Mouse (Mus musculus) heart, embryonic 12.5 days (tissue): ENCODE measurements at regions not wholly inside any gene's neighbourhood (a gene's known extent, or its start where the extent isn't known, plus 50 kb on each side); places are given as distances from the start of the nearest gene placed in this dataset.

Experiments
- ATAC-seq: fragments of 200-750 bp; cut with Nextera tagmentation; 2 replicates; pipeline ENCODE4 v1.8.0; 2017; ENCODE audit warnings: moderate TSS enrichment, moderate library complexity; ENCODE audit not compliant: insufficient number of reproducible peaks, low FRiP score
- H3K27ac ChIP-seq: fragments of 300-500 bp; sonication (generic); 2 replicates; pipeline ENCODE4 v1.5.1; 2016; ENCODE audit warnings: mild to moderate bottlenecking, moderate library complexity; ENCODE audit not compliant: poor library complexity, severe bottlenecking
- H3K27me3 ChIP-seq: fragments of 300-500 bp; sonication (generic); replicated peaks from 2 replicates; pipeline ENCODE4 v1.6.1; 2016; ENCODE audit warnings: mild to moderate bottlenecking, moderate library complexity
- H3K36me3 ChIP-seq: fragments of 300-500 bp; sonication (generic); 2 replicates; pipeline ENCODE4 v1.6.1; 2016; ENCODE audit warnings: mild to moderate bottlenecking, moderate library complexity
- H3K4me1 ChIP-seq: fragments of 300-500 bp; sonication (generic); replicated peaks from 2 replicates; pipeline ENCODE4 v1.6.1; 2016; ENCODE audit warnings: mild to moderate bottlenecking
- H3K4me2 ChIP-seq: fragments of 300-500 bp; sonication (generic); 2 replicates; pipeline ENCODE4 v1.6.1; 2016; ENCODE audit warnings: mild to moderate bottlenecking, moderate library complexity
- H3K4me3 ChIP-seq: fragments of 300-500 bp; sonication (generic); 2 replicates; pipeline ENCODE4 v1.5.1; 2016; ENCODE audit warnings: mild to moderate bottlenecking
- H3K9ac ChIP-seq: fragments of 300-500 bp; sonication (generic); 2 replicates; pipeline ENCODE4 v1.6.1; 2016; ENCODE audit warnings: mild to moderate bottlenecking, moderate library complexity
- H3K9me3 ChIP-seq: fragments of 300-500 bp; sonication (generic); replicated peaks from 2 replicates; pipeline ENCODE4 v1.6.1; 2016; ENCODE audit warnings: mild to moderate bottlenecking, moderate library complexity
- WGBS: fragments of 180-500 bp; shearing (Covaris S2); methylation state at CpG from one replicate; pipeline ENCODE4 v1.1.7; 2016; 5-methylcytosine and 5-hydroxymethylcytosine counted together

DNA sequence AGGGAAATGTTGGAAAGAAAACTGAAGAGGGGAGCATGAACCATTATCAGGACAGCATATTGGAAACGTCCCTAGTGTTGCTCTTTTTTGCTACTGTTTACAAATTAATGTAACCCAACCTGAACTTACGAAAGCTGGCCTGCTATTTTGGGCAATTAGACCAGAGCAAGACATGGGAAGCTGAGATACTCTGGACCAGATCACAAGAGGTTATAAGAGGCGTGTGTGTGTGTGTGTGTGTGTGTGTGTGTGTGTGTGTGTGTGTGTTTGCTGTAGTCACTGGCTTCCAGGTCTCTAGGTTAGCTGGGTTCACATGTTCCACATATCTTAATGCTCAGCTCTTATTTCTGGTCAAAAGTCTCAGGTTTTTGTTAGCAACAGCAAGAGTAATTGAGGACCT is 783.1 kb downstream of the Gsdmc2 start:
- no peaks in the 10 kb centered on the region for H3K4me1 ChIP-seq
- H3K9ac ChIP-seq = no peak overlapping the region
- no peaks in the 10 kb centered on the region for H3K27me3 ChIP-seq
- no peaks in the 10 kb centered on the region for H3K36me3 ChIP-seq
- ATAC-seq = no peak
- WGBS = 54% methylated on average over 3 of the region's 3 CpGs
- H3K27ac ChIP-seq = no peak overlapping the region
- H3K9me3 ChIP-seq = no peaks in the 10 kb centered on the region
- no peak overlapping the region for H3K4me3 ChIP-seq
- H3K4me2 ChIP-seq = no peak overlapping the region

DNA sequence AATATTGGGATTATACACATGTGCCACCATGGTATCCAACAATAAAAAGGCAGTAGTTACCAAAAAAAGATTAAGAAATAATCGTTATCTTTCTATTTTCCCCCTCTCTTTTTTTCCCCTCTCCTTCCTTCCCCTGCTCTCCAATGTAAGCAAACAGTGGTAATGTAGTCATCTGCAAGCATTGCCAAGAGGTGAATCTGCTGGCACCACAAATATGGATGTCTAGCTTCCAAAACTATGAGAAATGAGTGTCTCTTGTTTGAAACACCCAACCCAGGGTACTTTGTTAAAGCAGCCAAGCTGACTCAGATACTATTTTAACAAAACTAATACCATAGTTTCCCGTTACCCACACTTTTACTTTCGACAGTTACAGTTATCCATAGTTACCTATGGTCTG is 784.2 kb downstream of the Gsdmc2 start:
- H3K4me3 ChIP-seq = no peak overlapping the region
- H3K4me2 ChIP-seq = no peak overlapping the region
- no peaks in the 10 kb centered on the region for H3K9me3 ChIP-seq
- no peaks in the 10 kb centered on the region for H3K27me3 ChIP-seq
- no peak for ATAC-seq
- H3K9ac ChIP-seq = no peak overlapping the region
- no peaks in the 10 kb centered on the region for H3K36me3 ChIP-seq
- H3K4me1 ChIP-seq = no peaks in the 10 kb centered on the region
- WGBS = 82% methylated on average over 3 of the region's 3 CpGs
- no peak overlapping the region for H3K27ac ChIP-seq

DNA sequence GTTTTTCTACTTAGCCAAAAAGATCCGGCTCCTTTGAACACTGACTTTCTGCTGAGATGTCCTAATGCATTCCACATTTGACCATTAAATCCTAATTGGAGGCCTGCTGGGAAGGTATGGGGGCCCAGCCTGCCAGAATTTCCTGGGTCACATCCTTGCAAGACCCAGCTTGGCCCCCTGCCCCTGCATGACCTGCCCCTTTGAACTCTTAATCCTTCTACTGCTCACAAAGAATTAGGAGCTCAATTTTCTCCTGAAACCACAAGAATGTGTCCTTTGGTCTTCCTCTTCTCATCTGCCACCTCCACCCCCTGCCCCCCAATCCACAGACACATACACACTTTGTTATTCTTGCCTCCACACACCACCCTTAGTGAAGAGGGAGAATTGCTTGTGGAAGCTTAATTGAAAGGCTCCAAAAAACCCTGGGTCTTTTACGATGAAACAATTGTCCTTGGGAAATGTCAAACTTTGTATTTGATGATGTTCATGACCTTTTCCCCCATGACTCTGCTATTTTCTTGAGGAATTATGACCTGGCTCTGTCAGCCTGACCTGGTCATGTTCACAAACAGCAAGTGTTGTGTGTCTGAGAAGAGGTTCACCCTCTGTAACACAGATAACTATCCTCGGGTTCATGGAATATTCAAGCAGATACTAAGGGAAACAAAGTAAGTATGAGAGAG is 792.3 kb downstream of the Gsdmc2 start:
- ATAC-seq = no peak
- 52% methylated on average over 3 of the region's 3 CpGs for WGBS

DNA sequence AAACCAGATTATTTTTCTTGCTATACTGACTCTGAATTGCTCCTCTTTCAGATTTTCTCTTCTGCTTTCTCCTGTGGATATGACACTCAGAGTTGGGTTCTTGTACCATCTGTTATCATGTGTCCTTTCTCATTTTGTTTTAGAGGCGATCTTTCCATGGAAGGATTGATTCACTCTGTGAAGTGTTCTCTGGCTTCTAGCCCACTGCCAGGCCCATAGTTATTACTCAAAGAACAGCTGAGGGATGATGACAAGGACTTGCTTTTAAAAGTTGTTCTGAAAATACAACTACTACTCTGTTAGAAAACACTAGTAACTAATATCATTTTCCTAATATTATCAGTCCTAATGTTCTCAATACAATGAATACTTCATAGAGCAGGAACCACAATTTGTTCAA is 794.9 kb downstream of the Gsdmc2 start:
- no peak for ATAC-seq
- Histone ChIP-seq H3K27ac (no peak overlapping the region), H3K27me3 (no peaks in the 10 kb centered on the region), H3K9ac (no peak overlapping the region), H3K4me1 (no peaks in the 10 kb centered on the region), H3K4me3 (no peak overlapping the region), H3K36me3 (no peaks in the 10 kb centered on the region), H3K4me2 (no peak overlapping the region), H3K9me3 (no peaks in the 10 kb centered on the region)
- 64% methylated on average over 1 of the region's 1 CpGs for whole genome bisulfite sequencing

More for the DNA sequence above, 792.3 kb downstream of the Gsdmc2 start:
- no peaks in the 10 kb centered on the region for H3K27me3 ChIP-seq
- no peaks in the 10 kb centered on the region for H3K36me3 ChIP-seq
- no peak overlapping the region for H3K27ac ChIP-seq
- H3K9ac ChIP-seq = no peak overlapping the region
- H3K9me3 ChIP-seq = no peaks in the 10 kb centered on the region
- H3K4me2 ChIP-seq = no peak overlapping the region
- no peak overlapping the region for H3K4me3 ChIP-seq
- no peaks in the 10 kb centered on the region for H3K4me1 ChIP-seq

DNA sequence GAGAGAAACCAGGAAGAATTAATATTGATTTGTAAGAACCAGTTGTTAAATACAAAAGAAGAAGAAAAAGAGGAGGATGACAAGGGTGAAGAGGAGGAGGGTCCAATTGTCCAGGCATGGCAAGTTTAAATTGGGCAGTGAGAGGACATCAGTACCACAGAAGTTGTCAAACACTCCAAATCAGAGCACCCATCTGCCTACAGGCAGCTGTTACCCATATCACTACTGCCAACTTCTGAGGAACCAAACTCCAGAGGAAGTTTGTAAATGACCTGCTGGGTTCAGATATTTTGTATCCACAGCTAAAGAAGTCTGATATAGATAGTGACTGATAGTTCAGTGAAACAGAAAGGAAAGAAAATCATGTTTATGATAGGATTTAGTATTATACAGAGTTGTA is 802.6 kb downstream of the Gsdmc2 start:
- H3K4me3 ChIP-seq = no peak overlapping the region

DNA sequence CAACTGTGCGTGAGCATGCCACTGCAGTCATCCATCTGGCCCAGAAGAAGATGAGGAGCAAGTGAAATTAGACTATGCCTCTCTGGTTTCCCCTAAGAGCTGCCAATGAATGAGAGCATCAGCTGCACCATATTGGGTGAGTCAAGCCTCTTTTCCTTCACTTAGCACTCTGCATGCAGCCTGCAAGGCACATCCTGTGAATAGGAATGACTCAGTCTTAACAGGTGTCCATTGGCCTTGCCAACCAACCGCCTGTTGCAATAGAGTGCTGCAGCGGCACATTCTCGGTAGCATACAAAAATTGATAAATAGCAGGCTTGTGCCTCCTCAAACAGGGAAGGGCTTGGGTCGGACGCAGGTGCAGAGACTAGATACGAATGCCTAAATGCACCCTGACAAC is 808.7 kb downstream of the Gsdmc2 start:
- ATAC-seq = no peak
- Histone ChIP-seq H3K27me3 (no peaks in the 10 kb centered on the region), H3K4me2 (no peak overlapping the region), H3K4me1 (no peaks in the 10 kb centered on the region), H3K36me3 (no peaks in the 10 kb centered on the region), H3K9ac (no peak overlapping the region), H3K9me3 (no peaks in the 10 kb centered on the region), H3K4me3 (no peak overlapping the region), H3K27ac (no peak overlapping the region)
- 80% methylated on average over 7 of the region's 7 CpGs for WGBS

More for the DNA sequence above, 802.6 kb downstream of the Gsdmc2 start:
- Histone ChIP-seq H3K27ac (no peak overlapping the region), H3K9me3 (no peaks in the 10 kb centered on the region), H3K4me1 (no peaks in the 10 kb centered on the region), H3K36me3 (no peaks in the 10 kb centered on the region), H3K9ac (no peak overlapping the region), H3K27me3 (no peaks in the 10 kb centered on the region), H3K4me2 (no peak overlapping the region)
- ATAC-seq = no peak

DNA sequence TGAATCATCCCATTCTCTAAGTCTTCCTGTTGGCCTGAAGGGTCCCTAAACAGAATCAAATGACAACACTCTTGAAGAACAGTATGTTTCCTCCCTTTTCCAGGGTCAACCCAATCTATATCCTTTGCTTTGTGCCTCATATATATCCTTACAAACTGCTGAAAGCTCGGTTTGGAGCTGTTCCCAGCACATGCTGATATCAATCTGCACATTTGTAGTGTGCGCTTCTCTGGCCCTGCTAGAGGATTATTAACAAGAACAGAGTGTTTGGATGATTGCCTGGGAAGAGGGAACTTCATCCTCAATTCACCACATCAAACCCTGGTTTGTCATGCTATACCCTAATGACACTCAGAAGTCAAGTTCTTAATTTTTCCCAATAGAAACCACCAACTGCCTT is 824.2 kb downstream of the Gsdmc2 start:
- H3K27me3 ChIP-seq = no peaks in the 10 kb centered on the region
- H3K9ac ChIP-seq = no peak overlapping the region
- H3K4me2 ChIP-seq = no peak overlapping the region
- H3K4me3 ChIP-seq = no peak overlapping the region
- 42% methylated on average over 2 of the region's 2 CpGs for WGBS
- H3K27ac ChIP-seq = no peak overlapping the region
- no peaks in the 10 kb centered on the region for H3K36me3 ChIP-seq
- H3K4me1 ChIP-seq = no peaks in the 10 kb centered on the region; the same call in 1 of the 2 replicates
- H3K9me3 ChIP-seq = no peaks in the 10 kb centered on the region
- ATAC-seq = no peak

DNA sequence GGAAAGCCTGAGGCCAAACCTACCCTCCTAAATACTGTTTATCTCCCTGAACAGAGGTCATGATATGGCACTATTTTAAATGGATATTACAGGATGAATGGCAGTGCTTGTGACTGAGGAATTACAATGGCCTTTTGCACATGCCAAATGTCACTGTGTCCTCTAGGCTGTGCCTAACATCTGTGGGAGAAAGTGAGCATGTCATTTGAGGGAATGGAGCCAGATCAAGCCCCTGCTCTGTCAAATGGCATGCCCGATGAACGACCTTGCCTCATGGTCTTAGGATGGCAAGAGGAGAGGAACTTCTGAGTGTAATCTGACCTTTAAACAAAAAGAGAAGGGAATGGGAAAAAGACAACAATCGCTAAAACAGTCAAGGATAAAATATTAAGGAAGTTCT is 827.0 kb downstream of the Gsdmc2 start:
- H3K27me3 ChIP-seq = no peaks in the 10 kb centered on the region
- WGBS = 62% methylated on average over 3 of the region's 3 CpGs
- no peak overlapping the region for H3K4me3 ChIP-seq
- H3K4me1 ChIP-seq = no peaks in the 10 kb centered on the region; the same call in 1 of the 2 replicates
- no peaks in the 10 kb centered on the region for H3K9me3 ChIP-seq
- no peak overlapping the region for H3K9ac ChIP-seq
- H3K36me3 ChIP-seq = no peaks in the 10 kb centered on the region
- ATAC-seq = no peak
- H3K4me2 ChIP-seq = no peak overlapping the region
- H3K27ac ChIP-seq = no peak overlapping the region

DNA sequence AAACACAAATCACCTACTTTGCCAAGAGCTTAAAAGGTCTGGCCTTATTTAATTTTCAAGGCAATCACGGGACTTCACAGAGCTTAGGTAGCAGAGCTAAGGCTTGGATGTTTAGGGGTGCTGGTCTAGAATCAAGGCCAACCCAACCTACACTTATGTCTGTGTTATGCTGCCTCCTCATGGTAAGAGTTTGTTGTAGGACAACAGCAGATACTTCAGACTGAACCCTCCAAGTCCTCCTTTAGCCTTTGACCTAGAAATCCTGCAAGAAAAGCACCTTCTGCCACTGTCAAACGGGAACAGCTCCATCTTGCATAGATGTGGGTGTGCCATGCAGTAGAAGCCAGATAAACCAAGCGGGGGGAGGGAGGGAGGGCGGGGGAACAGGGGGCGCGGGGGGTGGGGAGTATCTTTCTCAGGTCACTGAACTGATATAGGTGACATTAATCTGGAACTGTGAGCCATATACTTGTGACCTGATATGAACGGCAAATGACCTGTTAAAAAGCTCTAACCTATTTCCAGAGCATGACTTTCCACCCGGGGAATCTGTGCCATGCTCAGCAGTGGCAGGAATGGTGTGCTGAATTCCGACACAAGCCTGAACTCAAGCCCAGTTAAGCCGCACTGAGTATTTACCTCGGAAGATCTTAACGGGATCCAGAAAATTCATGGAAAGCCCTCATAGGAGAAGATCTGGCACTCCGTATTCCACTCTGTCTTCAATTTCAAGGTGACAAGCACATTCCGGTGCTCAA is 838.3 kb downstream of the Gsdmc2 start:
- Histone ChIP-seq H3K9ac (no peak overlapping the region), H3K27ac (no peak overlapping the region), H3K27me3 (no peaks in the 10 kb centered on the region), H3K9me3 (no peaks in the 10 kb centered on the region), H3K36me3 (no peaks in the 10 kb centered on the region), H3K4me1 (0 out of 2 replicates have a peak, but pooled peaks cover 3% of the 10 kb centered on the region), H3K4me3 (no peak overlapping the region), H3K4me2 (no peak overlapping the region)
- 65% methylated on average over 14 of the region's 14 CpGs for WGBS
- no peak for ATAC-seq

DNA sequence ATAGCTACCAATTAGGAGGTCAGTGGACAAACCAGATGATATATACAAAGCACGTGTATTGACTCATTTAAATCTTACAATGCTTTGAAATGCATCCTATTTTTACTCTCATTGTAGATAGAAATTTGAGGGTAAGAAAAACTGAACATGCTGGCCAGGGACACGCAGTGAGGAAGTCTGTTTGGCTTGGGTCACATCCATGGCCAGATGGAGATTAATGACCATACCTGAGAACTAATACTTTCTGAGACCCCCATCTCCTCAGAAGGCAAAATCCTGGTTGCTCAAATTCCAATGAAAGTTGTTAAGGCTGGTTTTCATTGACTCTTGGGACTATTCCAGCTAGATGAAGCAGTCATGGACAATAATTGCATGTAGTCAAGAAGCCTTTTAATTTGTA is 850.3 kb downstream of the Gsdmc2 start:
- 73% methylated on average over 2 of the region's 2 CpGs for WGBS
- no peak overlapping the region for H3K9ac ChIP-seq
- no peaks in the 10 kb centered on the region for H3K27me3 ChIP-seq
- no peak for ATAC-seq
- no peak overlapping the region for H3K27ac ChIP-seq
- no peaks in the 10 kb centered on the region for H3K36me3 ChIP-seq
- no peak overlapping the region for H3K4me3 ChIP-seq
- no peaks in the 10 kb centered on the region for H3K4me1 ChIP-seq
- H3K9me3 ChIP-seq = no peaks in the 10 kb centered on the region
- no peak overlapping the region for H3K4me2 ChIP-seq

DNA sequence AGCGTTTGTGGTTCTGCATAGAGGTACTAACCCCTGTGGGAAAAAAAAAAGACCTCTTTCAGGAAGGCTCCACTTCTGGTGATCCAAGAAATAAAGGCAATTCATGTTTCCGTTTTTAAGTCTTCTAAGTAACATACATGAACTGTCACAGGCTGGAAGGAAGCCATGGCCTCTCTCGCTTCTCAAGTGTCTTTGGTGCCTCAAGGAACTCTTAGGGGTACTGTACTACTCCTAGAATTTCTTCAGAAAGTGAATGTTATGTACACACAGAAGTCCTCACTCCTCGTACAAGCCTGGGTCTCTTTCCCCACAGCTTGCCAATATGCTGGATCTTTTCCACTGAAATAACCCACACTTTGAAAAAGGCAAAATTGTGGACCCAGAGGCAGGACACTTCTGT is 858.1 kb downstream of the Gsdmc2 start:
- Histone ChIP-seq H3K36me3 (no peaks in the 10 kb centered on the region), H3K27ac (no peak overlapping the region), H3K27me3 (no peaks in the 10 kb centered on the region), H3K4me1 (no peaks in the 10 kb centered on the region), H3K9me3 (no peaks in the 10 kb centered on the region), H3K4me3 (no peak overlapping the region), H3K4me2 (no peak overlapping the region), H3K9ac (no peak overlapping the region)
- WGBS = 72% methylated on average over 4 of the region's 4 CpGs
- ATAC-seq = no peak

DNA sequence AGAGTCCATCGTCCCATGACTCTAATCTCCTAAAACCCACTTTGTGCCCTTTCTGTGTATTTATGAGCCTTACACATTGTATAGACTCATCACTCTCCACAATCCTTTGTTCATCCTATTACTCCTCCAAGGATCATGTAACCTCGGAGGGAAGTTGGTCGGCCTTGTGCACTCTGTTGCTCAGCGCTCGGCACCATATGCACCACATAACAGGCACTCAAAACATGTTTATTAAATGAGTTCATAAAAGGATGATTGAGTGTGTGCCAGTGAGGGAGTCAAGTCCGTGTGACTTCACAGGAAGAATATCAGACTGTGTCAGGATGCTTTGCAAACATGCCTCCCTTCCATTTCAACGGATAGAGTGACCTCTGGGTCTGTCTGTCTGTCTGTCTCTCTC is 858.8 kb downstream of the Gsdmc2 start:
- no peak for ATAC-seq
- H3K4me1 ChIP-seq = no peaks in the 10 kb centered on the region
- WGBS = 73% methylated on average over 7 of the region's 7 CpGs
- no peaks in the 10 kb centered on the region for H3K9me3 ChIP-seq
- no peak overlapping the region for H3K4me2 ChIP-seq
- no peak overlapping the region for H3K27ac ChIP-seq
- no peaks in the 10 kb centered on the region for H3K27me3 ChIP-seq
- H3K36me3 ChIP-seq = no peaks in the 10 kb centered on the region
- no peak overlapping the region for H3K9ac ChIP-seq
- H3K4me3 ChIP-seq = no peak overlapping the region
